Mouse (Mus musculus) hindlimb bud, embryonic 11.5 days (tissue): ENCODE results near the gene Nfkbiz.

ENCODE experiments used
- DNase-seq: peaks from one replicate; pipeline ENCODE4 v3.0.0-alpha.2; 2012; ENCODE audit warnings: low read depth, low spot score; ENCODE audit errors: extremely low spot score

Gene Nfkbiz

DNA sequence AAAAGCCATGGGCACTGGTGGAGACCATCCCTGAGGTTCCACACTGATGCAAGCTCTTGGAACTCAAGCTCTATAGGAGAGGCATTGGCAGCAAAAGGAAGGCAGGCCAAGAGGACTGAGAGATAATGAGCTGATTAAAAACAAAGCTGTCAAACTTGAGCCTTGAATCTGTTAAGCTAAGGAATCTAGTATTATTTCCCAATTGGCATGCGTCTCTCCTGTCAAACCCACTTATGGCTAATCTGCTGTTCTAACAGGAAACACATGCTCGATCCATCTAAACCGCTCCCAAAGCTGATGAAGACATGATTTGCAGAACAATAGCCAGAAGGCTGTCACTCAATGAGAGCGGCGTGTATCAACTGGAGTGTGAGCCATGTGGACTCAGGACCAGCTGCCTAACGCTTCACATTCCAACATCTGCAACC is 31.2 kb downstream of the Nfkbiz start:
- DNase-seq: no peak

DNA sequence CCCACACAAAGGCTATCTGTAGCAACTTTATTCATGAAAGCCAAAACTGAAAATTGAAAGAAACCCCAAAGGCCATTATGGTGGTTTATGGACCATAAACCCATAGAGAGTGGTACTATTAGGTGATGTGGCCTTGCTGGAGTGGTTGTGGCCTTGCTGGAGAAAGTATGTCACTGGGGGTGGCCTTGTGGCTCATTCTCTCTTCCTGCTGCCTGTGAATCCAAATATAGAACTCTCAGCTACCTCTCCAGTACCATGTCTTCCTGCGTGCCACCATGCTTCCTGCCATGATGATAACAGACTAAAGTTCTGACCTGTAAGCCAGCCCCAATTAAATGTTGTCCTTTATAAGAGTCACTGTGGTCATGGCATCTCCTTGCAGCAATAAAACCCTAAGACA is 33.9 kb downstream of the Nfkbiz start:
- no peak for DNase-seq

DNA sequence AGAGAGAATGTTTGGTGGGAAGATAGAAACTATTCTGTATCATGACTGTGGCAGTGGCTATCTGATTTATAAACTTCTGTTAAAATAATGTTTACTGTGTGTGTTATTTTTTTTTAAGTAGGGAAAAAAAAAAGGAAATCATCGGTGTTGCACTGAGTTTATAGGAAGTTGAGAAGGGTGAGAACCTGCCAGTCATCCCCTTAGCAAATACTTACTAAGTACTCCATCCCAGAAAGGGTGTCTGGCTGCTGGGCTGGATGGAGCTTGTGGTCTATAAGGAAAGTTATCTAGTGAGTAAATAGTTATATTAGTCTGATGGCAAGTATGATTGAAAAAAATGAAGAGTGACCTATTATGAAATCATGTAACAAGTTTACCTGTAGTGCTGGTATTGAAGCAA is 37.1 kb downstream of the Nfkbiz start:
- no peak for DNase-seq

DNA sequence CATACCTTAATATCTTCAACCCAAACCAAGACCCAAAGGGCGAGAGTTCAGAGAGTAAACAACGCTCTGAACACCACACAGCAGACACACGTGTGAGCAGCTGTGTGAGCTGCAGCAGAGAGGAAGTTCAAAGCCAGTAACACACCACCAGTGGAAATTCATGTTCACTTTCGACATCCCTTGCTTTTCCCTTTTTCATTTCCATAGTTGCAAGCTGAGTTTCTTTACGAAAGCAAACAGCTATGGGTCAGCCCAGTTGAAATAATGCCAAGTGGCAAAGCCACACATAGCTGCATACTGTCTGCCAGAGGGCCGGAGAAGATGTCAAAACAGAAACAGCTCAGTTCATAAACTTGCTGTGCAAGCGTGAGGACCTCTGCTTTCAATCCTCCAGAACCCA is 39.9 kb downstream of the Nfkbiz start:
- DNase-seq: no peak

DNA sequence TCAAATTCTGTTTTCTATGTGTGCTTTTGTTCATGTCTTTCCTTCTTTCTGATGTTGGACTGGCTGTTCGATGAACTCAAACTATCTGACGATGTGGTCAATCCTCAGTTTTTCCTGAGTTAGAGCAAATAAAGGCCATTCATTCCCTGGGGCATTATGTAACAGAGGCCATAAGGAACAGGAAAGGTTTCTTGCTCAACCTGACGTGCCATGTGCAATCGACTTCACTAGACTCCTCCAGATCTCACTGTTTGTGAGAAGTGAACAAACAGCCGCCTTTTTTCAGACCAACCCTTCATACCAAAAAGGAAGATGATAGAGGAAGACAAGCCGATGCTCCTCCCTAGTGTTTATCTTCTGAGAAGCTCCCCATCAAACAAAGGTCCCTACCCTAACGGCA is 48.4 kb downstream of the Nfkbiz start:
- DNase-seq: no peak

DNA sequence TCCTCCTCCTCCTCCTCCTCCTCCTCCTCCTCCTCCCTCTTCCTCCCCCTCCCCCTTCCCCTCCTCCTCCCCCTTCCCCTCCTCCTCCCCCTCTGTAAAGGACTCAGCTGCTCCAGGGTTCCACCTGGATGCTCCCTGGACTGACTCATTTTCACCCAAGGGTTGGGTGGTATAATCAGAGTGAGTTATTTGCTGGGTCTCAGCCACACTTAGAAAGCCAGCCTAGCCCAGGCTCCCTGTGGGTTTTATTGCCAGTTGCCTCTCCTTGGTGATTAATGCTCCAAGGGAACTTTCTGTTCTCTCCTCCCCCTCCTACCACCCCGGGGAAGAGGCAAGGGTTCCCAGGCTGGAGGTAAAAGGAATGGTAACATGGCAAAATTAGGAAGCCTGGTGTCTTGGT is 49.4 kb downstream of the Nfkbiz start:
- DNase-seq: no peak

DNA sequence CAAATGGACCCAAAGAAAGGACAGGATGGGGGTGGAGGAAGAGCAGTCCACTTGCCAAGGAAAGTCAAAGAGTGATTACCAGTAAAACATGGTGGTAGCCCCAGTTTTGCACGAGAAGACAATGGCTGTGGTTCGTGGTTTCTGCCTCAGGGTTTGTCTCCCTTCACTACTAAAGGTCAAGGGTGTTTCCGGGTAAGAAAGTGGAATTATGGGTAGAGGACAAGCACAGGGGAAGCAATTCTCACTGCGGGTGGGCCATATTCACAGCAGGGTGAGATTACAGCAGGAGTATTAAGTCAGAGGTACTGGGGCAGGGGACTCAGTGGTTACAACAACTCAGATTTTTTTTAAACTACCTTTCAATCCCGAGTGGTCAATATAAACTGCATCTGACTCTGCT is 50.0 kb downstream of the Nfkbiz start:
- no peak for DNase-seq

DNA sequence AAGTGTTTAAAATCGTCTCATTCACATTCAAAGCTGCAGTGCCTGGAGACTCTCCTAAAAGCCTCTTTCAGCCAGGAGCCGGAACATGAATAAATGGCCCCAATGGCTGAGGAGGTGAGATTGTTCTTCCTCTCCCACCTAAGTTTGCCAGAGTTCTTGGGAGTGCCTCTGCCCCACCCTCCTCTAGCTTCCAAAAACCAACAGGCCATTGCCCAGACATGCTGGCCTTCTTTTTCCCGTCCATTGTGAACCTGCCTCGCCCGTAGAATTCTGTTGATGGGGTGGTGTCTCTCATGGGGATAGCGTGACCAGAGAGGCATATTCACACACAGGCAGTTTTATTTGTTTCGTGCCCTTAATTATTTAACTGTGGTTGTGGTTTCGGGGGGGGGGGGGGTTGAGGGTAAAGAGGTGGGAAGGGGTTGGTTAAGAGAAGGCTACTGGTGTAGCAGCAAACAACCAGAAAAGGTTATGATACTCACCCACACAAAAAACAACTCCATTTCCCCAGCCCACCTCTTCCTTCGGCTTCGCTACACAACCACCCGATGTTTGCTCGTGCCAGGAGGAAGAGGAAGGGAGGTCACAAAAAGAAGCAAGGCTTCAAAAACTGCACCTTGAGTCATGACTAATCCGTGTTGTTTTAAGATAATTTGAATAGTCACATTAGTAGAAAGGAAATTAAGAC is 51.2 kb downstream of the Nfkbiz start:
- no peak for DNase-seq

DNA sequence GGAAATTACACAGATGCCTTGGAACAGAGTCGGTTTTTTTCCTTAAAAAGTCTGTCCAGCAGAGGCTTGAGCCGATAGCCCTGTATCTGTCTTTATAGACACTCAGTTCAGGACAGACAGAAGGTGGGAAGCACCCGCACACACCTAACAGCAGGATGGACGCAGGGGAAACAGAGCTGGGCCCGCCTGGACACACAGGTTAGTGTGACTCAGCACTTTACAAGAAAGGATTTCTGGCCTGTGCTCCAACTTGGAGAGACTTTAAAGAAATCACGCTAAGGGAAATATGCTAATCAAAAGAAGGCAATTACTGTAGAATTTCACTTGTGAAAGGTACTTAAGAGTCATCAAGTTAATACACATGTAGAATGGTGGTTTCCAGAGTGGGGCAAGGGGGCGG is 54.3 kb downstream of the Nfkbiz start:
- no peak for DNase-seq

DNA sequence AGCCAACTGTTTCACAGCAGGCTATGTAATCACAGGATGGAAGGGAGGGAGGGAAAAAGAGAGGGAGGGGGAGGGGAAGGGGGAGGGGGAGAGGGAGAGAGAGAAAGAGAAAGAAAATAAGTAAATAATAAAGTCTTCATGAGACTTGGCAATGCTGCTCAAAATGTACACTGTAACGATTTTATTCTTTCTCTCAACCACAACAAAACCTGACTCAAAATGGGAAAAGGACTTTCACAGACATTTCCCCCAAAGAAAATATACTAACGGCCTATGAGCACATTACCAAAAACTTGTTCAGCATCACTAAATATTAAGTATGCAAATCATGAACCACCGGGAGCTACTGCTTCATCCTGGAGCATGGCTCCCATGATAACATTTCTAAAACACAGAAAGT is 54.8 kb downstream of the Nfkbiz start:
- DNase-seq: no peak

DNA sequence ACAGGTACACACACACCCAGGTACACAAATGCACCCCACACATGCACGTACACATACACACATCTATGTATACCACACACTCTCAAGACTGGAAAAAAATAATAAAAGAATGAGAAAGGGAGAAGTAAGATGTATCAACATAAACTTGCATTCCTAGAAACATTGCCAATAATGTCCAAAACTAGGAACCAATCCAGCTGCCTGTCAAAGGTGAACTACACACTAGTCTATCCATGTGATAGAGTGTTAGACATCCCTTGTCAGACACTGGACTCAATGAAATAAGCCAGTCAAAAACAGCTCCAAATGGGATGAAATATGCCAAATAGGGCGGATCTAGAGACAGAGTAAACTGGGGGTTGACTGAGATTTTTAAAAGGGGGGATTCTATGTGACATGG is 55.8 kb downstream of the Nfkbiz start:
- DNase-seq: no peak

DNA sequence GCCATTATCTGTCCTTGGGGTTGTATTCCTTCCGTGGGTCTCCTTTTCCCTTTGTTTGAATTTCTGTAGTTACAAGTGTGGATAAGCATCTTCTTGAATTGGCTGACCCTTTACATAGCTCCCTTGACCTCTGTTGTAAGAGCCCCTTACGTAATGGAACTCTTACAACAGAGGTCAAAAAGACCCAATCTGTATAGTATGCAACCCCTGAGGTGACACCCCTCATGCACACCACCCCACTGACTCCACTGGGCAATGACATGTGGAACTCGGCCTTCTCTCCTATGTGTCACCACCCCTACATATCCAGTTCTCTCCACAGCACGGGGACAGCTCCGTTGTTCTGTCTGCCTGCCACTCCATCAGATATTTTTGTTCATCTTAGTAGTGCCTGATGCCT is 56.9 kb downstream of the Nfkbiz start:
- no peak for DNase-seq

DNA sequence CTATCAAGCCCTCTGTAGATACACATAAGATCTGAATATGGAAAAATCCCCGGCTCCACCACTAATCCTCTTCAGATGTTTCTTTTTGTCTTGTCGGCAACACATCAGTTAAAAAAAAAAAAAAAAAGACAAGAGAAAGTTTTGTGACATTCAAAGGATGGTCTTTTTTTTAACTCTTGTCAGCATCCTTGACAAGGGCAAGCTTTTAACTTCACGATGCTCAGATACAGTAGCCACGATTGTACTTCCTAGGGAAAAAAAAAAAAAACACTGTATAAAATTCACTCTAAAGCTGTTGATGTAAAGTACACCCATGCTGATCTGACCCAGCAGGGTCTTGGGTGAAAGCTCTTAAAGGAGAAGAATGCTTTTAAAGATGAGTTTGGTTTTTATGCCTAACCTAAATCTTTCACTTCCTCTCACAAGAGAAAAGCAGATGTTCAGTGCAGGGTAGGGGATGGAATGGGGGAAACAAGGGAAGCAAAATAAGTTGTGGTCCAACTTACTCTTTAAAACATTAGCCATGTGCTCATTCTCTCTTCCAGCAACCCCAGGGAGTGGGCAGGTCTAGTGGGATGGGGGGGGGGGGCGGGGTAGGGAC is 57.6 kb downstream of the Nfkbiz start:
- no peak for DNase-seq

DNA sequence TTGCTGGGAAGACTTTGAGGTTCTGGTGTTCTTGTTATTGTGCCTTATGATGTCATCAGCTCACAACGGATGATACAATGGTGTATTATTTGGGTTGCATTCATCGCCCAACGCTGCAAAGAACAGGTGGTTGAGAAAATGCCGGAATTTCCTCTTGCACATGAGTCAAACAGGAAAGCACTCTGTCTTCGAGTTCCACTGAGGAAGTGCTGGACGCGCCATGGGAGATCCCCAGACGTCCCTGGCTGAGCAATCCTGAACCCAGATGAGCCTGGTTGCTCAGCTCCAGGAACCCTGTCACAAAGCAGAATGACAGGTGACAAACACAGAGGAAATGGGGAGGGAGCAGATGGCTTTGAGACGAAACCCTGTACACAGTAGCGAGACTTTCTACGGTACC is 62.4 kb downstream of the Nfkbiz start:
- no peak for DNase-seq

DNA sequence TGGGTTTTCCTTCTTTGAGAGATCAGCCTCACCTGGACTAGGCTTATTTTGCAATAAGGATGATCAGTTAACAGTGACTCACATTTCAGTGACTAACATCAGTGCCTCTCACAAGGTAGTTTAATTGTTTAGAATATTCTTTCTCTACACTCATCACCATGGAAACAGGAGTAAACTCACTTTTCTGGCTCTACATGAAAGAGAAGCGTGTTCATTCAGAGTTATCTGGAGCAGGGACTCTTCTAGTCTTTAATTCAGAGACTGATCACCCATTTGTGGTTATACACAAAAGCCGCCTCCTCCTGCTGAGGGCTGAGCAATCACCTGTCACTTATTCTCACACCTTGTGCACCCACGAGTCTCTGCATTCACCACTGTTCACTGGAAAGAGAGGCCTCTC is 68.5 kb downstream of the Nfkbiz start:
- no peak for DNase-seq
